Mouse (Mus musculus): Measurements from ENCODE around the gene Nod2. TPM values are rescaled to one million over a fixed set of nuclear protein-coding genes. Genes with fewer than 3 reads are reported as not detected.

The Nod2 gene
- total RNA-seq, 2 experiments from 2014 or later = 0.27 to 0.66 TPM

GRCm38 (mm10) chr8:88723256-88723963, 76.3 kb downstream of the Nod2 start:
- DNase-seq (ENCODE audit: low spot score) = no peak

Other genes with a start within 250 kb of the Nod2 start
- 1 to 10 TPM; 1.3 to 1.8 TPM for gene Nkd1, start 126.0 kb upstream of the Nod2 start, total RNA-seq (2021)
- gene Snx20, start 11.2 kb upstream of the Nod2 start, total RNA-seq (2021) = under 1 TPM; 0.18 to 0.38 TPM
- 10 to 100 TPM; 20.9 to 22.8 TPM for gene Cyld, start 49.7 kb downstream of the Nod2 start, total RNA-seq (2021)

Measured in gastrocnemius, adult 18-20 months (tissue).